Comparison of ENCODE assay signal across 20 mouse cellular contexts in genomic region chr3:137807423-137807822, GRCm38 (mm10). TPM values are rescaled to one million over a fixed set of nuclear protein-coding genes. Genes with fewer than 3 reads are reported as not detected.
DNase-seq lines count a peak whose midpoint lies in the region; ATAC-seq and TF ChIP-seq lines count a peak whose summit lies in the region.
"Had no signal": no experiment of that assay in that cellular context is flagged by ENCODE, and none has a peak within 500 bp of the region (broad histone marks: within the 10 kb centered on the region; RNA-seq: fewer than 3 reads in every experiment).

No protein-coding gene starts in this region.

- no peak overlapping the region for H3K9ac ChIP-seq in kidney, embryonic 14.5 days (ENCODE audit: low read depth, low read length)
- H3K9ac ChIP-seq in liver, postnatal 0 days (replicated peaks), result 0 out of 2 replicates have a peak overlapping the region, but pooled peaks have one; percentile 1
- no peak overlapping the region for H3K9ac ChIP-seq in liver, embryonic 11.5 days (ENCODE audit: low read depth, low read length)
- H3K9ac ChIP-seq: embryonic facial prominence, embryonic 12.5 days; forebrain, embryonic 13.5 days; forebrain, embryonic 15.5 days; forebrain, postnatal 0 days had no signal

- no peaks in the 10 kb centered on the region for H3K9me3 ChIP-seq in kidney, embryonic 14.5 days (ENCODE audit: control insufficient read depth, low read length)
- H3K9me3 ChIP-seq in liver, postnatal 0 days (ENCODE audit: low read length), result no peaks in the 10 kb centered on the region
- H3K9me3 ChIP-seq in liver, embryonic 11.5 days (ENCODE audit: control insufficient read depth, low read length), result no peaks in the 10 kb centered on the region
- H3K9me3 ChIP-seq: embryonic facial prominence, embryonic 10.5 days; embryonic facial prominence, embryonic 12.5 days; forebrain, embryonic 13.5 days; forebrain, embryonic 15.5 days had no signal

- ATAC-seq in kidney, embryonic 14.5 days (ENCODE audit: low FRiP score, low TSS enrichment), result peak; percentile 62; the same call in 1 of the 2 replicates
- ATAC-seq in liver, postnatal 0 days, result no peak
- no peak for ATAC-seq in liver, embryonic 11.5 days (replicated peaks; ENCODE audit: low FRiP score)
- ATAC-seq: activated CD4-positive, CD25-positive, alpha-beta regulatory T cell, adult 4 months; forebrain, embryonic 13.5 days; forebrain, embryonic 15.5 days; forebrain, postnatal 0 days; Patski had no signal

- 37% methylated on average over 1 of the region's 1 CpGs for WGBS in kidney, embryonic 14.5 days
- 35% methylated on average over 1 of the region's 1 CpGs for WGBS in liver, postnatal 0 days (ENCODE audit: insufficient replicate concordance)
- WGBS in liver, embryonic 11.5 days, result 29% methylated on average over 1 of the region's 1 CpGs

- no peak for TF ChIP-seq EP300 in liver, postnatal 0 days (IDR thresholded peaks at IDR 0.05; ENCODE audit: low read depth)

- no peak overlapping the region for H3K27ac ChIP-seq in kidney, embryonic 14.5 days (ENCODE audit: low read depth, low read length)
- H3K27ac ChIP-seq in liver, postnatal 0 days (ENCODE audit: low read depth), result no peak overlapping the region
- no peak overlapping the region for H3K27ac ChIP-seq in liver, embryonic 11.5 days (ENCODE audit: low read depth, low read length)
- H3K27ac ChIP-seq: embryonic facial prominence, embryonic 10.5 days; embryonic facial prominence, embryonic 12.5 days; forebrain, embryonic 13.5 days; forebrain, embryonic 15.5 days had no signal

- H3K27me3 ChIP-seq in kidney, embryonic 14.5 days (ENCODE audit: control insufficient read depth, insufficient read depth, low read length), result no peaks in the 10 kb centered on the region
- H3K27me3 ChIP-seq in liver, postnatal 0 days (ENCODE audit: insufficient read depth, low read length), result no peaks in the 10 kb centered on the region
- no peaks in the 10 kb centered on the region; the same call in 1 of the 2 replicates for H3K27me3 ChIP-seq in liver, embryonic 11.5 days (replicated peaks; ENCODE audit: control insufficient read depth, insufficient read depth, low read length)
- H3K27me3 ChIP-seq: embryonic facial prominence, embryonic 12.5 days; forebrain, embryonic 13.5 days; forebrain, embryonic 15.5 days; Patski had no signal

- H3K4me1 ChIP-seq in kidney, embryonic 14.5 days (ENCODE audit: control insufficient read depth, insufficient read depth, low read length), result peaks cover 9% of the 10 kb centered on the region; the same call in 1 of the 2 replicates
- H3K4me1 ChIP-seq in liver, postnatal 0 days (ENCODE audit: insufficient read depth), result peaks cover 4% of the 10 kb centered on the region; the same call in 1 of the 2 replicates
- H3K4me1 ChIP-seq in liver, embryonic 11.5 days (replicated peaks; ENCODE audit: control insufficient read depth, insufficient read depth, low read length), result no peaks in the 10 kb centered on the region
- H3K4me1 ChIP-seq: embryonic facial prominence, embryonic 12.5 days; forebrain, embryonic 13.5 days; forebrain, embryonic 15.5 days had no signal

- no peak overlapping the region for H3K4me2 ChIP-seq in kidney, embryonic 14.5 days (replicated peaks; ENCODE audit: low read depth, low read length)
- H3K4me2 ChIP-seq in liver, postnatal 0 days (ENCODE audit: low read depth, low read length), result no peak overlapping the region
- no peak overlapping the region for H3K4me2 ChIP-seq in liver, embryonic 11.5 days
- H3K4me2 ChIP-seq: embryonic facial prominence, embryonic 12.5 days; forebrain, embryonic 13.5 days; forebrain, embryonic 15.5 days had no signal

- DNase-seq in kidney, postnatal 4 days, result no peak
- no peak for DNase-seq in liver, postnatal 0 days
- no peak for DNase-seq in liver, embryonic 11.5 days (ENCODE audit: low spot score)
- DNase-seq in right cerebral cortex, postnatal 4 days, result no peak
- DNase-seq: adrenal gland, adult 8-10 months; adrenal gland, postnatal 14 days; adrenal gland, postnatal 36 days; cerebellum, adult 11-12 months; cerebellum, adult 2 months; cerebellum, adult 9-10 months; cerebellum, postnatal 10 days; cerebellum, postnatal 25 days; forebrain, postnatal 0 days had no signal

- no peaks in the 10 kb centered on the region for H3K36me3 ChIP-seq in kidney, embryonic 14.5 days (ENCODE audit: control insufficient read depth, insufficient read depth, low read length)
- no peaks in the 10 kb centered on the region for H3K36me3 ChIP-seq in liver, postnatal 0 days (replicated peaks; ENCODE audit: insufficient read depth, low read length)
- H3K36me3 ChIP-seq in liver, embryonic 11.5 days (ENCODE audit: control insufficient read depth, insufficient read depth, low read length), result no peaks in the 10 kb centered on the region
- H3K36me3 ChIP-seq: embryonic facial prominence, embryonic 10.5 days; embryonic facial prominence, embryonic 12.5 days; forebrain, embryonic 15.5 days had no signal

- no peak overlapping the region for H3K4me3 ChIP-seq in kidney, embryonic 14.5 days (ENCODE audit: low read length)
- no peak overlapping the region for H3K4me3 ChIP-seq in liver, postnatal 0 days (ENCODE audit: low read depth, low read length)
- no peak overlapping the region for H3K4me3 ChIP-seq in liver, embryonic 11.5 days (ENCODE audit: low read depth, low read length)
- H3K4me3 ChIP-seq: embryonic facial prominence, embryonic 10.5 days; embryonic facial prominence, embryonic 12.5 days; forebrain, embryonic 13.5 days; forebrain, embryonic 15.5 days had no signal

- no peak for TF ChIP-seq CTCF in liver, postnatal 0 days (IDR thresholded peaks at IDR 0.05; ENCODE audit: low read depth)

RNA-seq across cellular contexts. Expression of gene H2afz, which starts 56.9 kb away (rescaled TPM):
- 2,687 and 3,357 TPM in 2 replicates for polyA plus RNA-seq in kidney, embryonic 14.5 days (2014; fragmentation: Nextera tagmentation; extraction: Ambion mirVana)
- polyA plus RNA-seq in liver, postnatal 0 days (2015; fragmentation: Nextera tagmentation; extraction: Ambion mirVana), result 651 and 676 TPM in 2 replicates
- polyA plus RNA-seq in liver, embryonic 11.5 days (2014; fragmentation: Nextera tagmentation; extraction: Ambion mirVana), result 2,121 and 2,201 TPM in 2 replicates
